Mouse (Mus musculus) layer of hippocampus, adult 9-10 months (tissue): ENCODE data around the gene Ttf1.

ENCODE experiments used
- DNase-seq: peaks from one replicate; pipeline ENCODE4 v3.0.0; 2022; ENCODE audit warnings: low spot score

Ttf1 gene

DNA sequence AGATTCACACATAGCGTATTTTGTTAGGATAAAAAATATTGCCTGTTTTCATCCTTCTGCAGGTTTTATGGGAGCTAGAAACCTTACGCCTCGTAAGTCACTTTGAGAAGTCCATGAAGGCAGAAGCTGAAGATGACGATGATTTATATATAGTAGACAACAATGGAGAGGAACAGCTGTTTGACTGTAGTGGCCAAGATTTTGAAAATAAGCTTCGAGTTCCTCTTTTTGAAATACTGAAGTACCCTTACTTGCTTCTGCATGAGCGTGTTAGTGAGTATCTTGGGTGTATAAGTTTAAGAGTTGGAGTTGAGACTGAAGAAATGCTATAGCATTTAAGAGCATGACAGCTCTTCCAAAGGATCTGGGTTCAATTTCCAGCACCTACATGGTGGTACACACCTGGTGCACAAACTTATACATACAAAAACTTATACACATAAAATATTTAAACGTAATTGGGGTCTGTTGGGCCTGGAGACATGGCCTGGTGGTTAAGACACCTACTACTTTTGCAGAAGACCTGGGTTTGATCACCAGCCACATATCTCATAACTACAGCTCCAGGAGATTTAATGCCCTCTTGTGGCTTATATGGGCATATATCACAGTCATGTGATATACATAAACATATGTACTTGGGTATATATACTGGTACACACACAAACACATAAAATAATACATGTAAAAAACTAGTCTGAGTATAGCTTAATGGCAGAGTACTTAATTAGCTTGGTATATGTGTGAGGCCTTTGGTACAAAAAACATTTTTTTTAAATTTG lies 70.2 kb downstream of the Ttf1 start:
- DNase-seq: no peak

DNA sequence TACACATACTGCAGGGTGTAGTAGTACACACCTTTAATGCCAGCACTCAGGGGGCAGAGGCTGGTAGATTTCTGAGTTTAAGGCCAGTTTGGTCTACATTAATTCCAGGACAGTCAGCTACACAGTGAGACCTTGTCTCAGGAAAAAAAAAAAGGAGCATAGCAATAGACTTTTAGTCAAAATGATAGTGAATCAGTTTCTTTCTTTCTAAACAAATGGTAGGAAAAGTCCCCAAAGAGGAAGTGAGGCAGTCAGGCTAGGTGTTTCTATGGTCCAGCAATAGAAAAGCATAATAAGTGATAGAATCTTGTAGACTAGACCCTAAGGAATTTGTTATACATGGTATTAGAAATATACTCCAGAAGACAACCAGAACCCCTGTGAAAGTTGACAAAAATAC lies 75.1 kb downstream of the Ttf1 start:
- no peak for DNase-seq
